ENCODE assay signal across 14 mouse cellular contexts in genomic region chr7:102479368-102480078, GRCm38 (mm10). TPM values are rescaled to one million over a fixed set of nuclear protein-coding genes. Genes with fewer than 3 reads are reported as not detected.
DNase-seq lines count a peak whose midpoint lies in the region; ATAC-seq and TF ChIP-seq lines count a peak whose summit lies in the region.
"Had no signal": no experiment of that assay in that cellular context is flagged by ENCODE, and none has a peak within 500 bp of the region (broad histone marks: within the 10 kb centered on the region; RNA-seq: fewer than 3 reads in every experiment).

No protein-coding gene starts in this region.

- H3K27me3 ChIP-seq in embryonic facial prominence, embryonic 14.5 days (replicated peaks; ENCODE audit: control insufficient read depth, insufficient read depth, low read length): no peaks in the 10 kb centered on the region
- H3K27me3 ChIP-seq in embryonic facial prominence, embryonic 10.5 days (replicated peaks; ENCODE audit: low read depth, poor library complexity, severe bottlenecking): no peaks in the 10 kb centered on the region
- no peaks in the 10 kb centered on the region for H3K27me3 ChIP-seq in liver, embryonic 12.5 days (replicated peaks)
- H3K27me3 ChIP-seq in midbrain, postnatal 0 days (ENCODE audit: insufficient read depth, low read length): no peaks in the 10 kb centered on the region
- H3K27me3 ChIP-seq: embryonic facial prominence, embryonic 13.5 days had no signal

- H3K4me2 ChIP-seq in embryonic facial prominence, embryonic 14.5 days (ENCODE audit: low read depth, low read length): no peak overlapping the region
- no peak overlapping the region for H3K4me2 ChIP-seq in liver, embryonic 12.5 days
- no peak overlapping the region for H3K4me2 ChIP-seq in midbrain, postnatal 0 days (ENCODE audit: low read depth, low read length, poor library complexity, severe bottlenecking)
- H3K4me2 ChIP-seq: embryonic facial prominence, embryonic 13.5 days had no signal

- no peak overlapping the region for H3K9ac ChIP-seq in embryonic facial prominence, embryonic 14.5 days (ENCODE audit: low read depth, low read length)
- H3K9ac ChIP-seq in liver, embryonic 12.5 days: no peak overlapping the region
- H3K9ac ChIP-seq in midbrain, postnatal 0 days (replicated peaks; ENCODE audit: low read length, poor library complexity, severe bottlenecking): no peak overlapping the region
- H3K9ac ChIP-seq: embryonic facial prominence, embryonic 13.5 days; liver, embryonic 14.5 days had no signal

- peak; percentile 25 for DNase-seq in embryonic facial prominence, embryonic 14.5 days (ENCODE audit: low spot score)
- no peak for DNase-seq in embryonic facial prominence, embryonic 10.5 days (ENCODE audit: low spot score)
- peak; percentile 51 to 63 for DNase-seq in adrenal gland, adult 18-20 months (ENCODE audit: low spot score in 2 of 2)
- peak; percentile 46 to 55 for DNase-seq in kidney, adult 8-10 months
- peak; percentile 74 for DNase-seq in lung, postnatal 14 days
- DNase-seq in midbrain, postnatal 0 days (ENCODE audit: low spot score): no peak

- no peak for TF ChIP-seq CTCF in midbrain, postnatal 0 days (IDR thresholded peaks at IDR 0.05)

- no peak overlapping the region for H3K27ac ChIP-seq in embryonic facial prominence, embryonic 14.5 days (replicated peaks; ENCODE audit: low read depth, low read length)
- no peak overlapping the region for H3K27ac ChIP-seq in embryonic facial prominence, embryonic 10.5 days (replicated peaks)
- H3K27ac ChIP-seq in liver, embryonic 12.5 days: no peak overlapping the region
- H3K27ac ChIP-seq in midbrain, postnatal 0 days (ENCODE audit: low read depth, low read length): no peak overlapping the region
- H3K27ac ChIP-seq: embryonic facial prominence, embryonic 13.5 days; liver, embryonic 14.5 days had no signal

- no peak for ATAC-seq in embryonic facial prominence, embryonic 14.5 days (ENCODE audit: low read depth)
- ATAC-seq in liver, embryonic 12.5 days: no peak
- no peak for ATAC-seq in CD4-positive, CD25-positive, alpha-beta regulatory T cell, adult 4 months
- ATAC-seq in midbrain, postnatal 0 days (ENCODE audit: low FRiP score): no peak

- no peaks in the 10 kb centered on the region for H3K9me3 ChIP-seq in embryonic facial prominence, embryonic 14.5 days (ENCODE audit: control insufficient read depth, low read length)
- no peaks in the 10 kb centered on the region for H3K9me3 ChIP-seq in embryonic facial prominence, embryonic 10.5 days
- no peaks in the 10 kb centered on the region for H3K9me3 ChIP-seq in liver, embryonic 12.5 days (replicated peaks)
- no peaks in the 10 kb centered on the region for H3K9me3 ChIP-seq in midbrain, postnatal 0 days (ENCODE audit: low read length)
- H3K9me3 ChIP-seq: embryonic facial prominence, embryonic 13.5 days had no signal

- 71% methylated on average over 5 of the region's 5 CpGs for WGBS in embryonic facial prominence, embryonic 14.5 days
- 84% methylated on average over 5 of the region's 5 CpGs for WGBS in embryonic facial prominence, embryonic 10.5 days
- 70% methylated on average over 5 of the region's 5 CpGs for WGBS in liver, embryonic 12.5 days (ENCODE audit: insufficient replicate concordance)
- 80% methylated on average over 5 of the region's 5 CpGs for WGBS in midbrain, postnatal 0 days

- no peaks in the 10 kb centered on the region for H3K4me1 ChIP-seq in embryonic facial prominence, embryonic 14.5 days (ENCODE audit: control insufficient read depth, insufficient read depth, low read length)
- no peaks in the 10 kb centered on the region for H3K4me1 ChIP-seq in embryonic facial prominence, embryonic 10.5 days
- H3K4me1 ChIP-seq in liver, embryonic 12.5 days: peaks cover 23% of the 10 kb centered on the region
- no peaks in the 10 kb centered on the region for H3K4me1 ChIP-seq in midbrain, postnatal 0 days (ENCODE audit: insufficient read depth, low read length)
- H3K4me1 ChIP-seq: embryonic facial prominence, embryonic 13.5 days had no signal

- no peaks in the 10 kb centered on the region for H3K36me3 ChIP-seq in embryonic facial prominence, embryonic 14.5 days (ENCODE audit: control insufficient read depth, insufficient read depth, low read length)
- 0 out of 2 replicates have a peak, but pooled peaks cover 2% of the 10 kb centered on the region for H3K36me3 ChIP-seq in embryonic facial prominence, embryonic 10.5 days (replicated peaks)
- H3K36me3 ChIP-seq in liver, embryonic 12.5 days: peaks cover 11% of the 10 kb centered on the region; the same call in 1 of the 2 replicates
- no peaks in the 10 kb centered on the region for H3K36me3 ChIP-seq in midbrain, postnatal 0 days (ENCODE audit: insufficient read depth, low read length)
- H3K36me3 ChIP-seq: embryonic facial prominence, embryonic 13.5 days had no signal

- no peak overlapping the region for H3K4me3 ChIP-seq in embryonic facial prominence, embryonic 14.5 days (ENCODE audit: low read depth, low read length)
- no peak overlapping the region for H3K4me3 ChIP-seq in embryonic facial prominence, embryonic 10.5 days
- H3K4me3 ChIP-seq in liver, embryonic 12.5 days: no peak overlapping the region
- H3K4me3 ChIP-seq in midbrain, postnatal 0 days (ENCODE audit: low read depth, low read length): no peak overlapping the region
- H3K4me3 ChIP-seq: embryonic facial prominence, embryonic 13.5 days; myocyte had no signal

RNA-seq across cellular contexts. Expression of gene Olfr543, which starts 2.0 kb away (rescaled TPM):
- 0.31 and 0.97 TPM in 2 replicates for polyA plus RNA-seq in embryonic facial prominence, embryonic 14.5 days (2014; fragmentation: Nextera tagmentation; extraction: Ambion mirVana)
- 0.55 and 0.58 TPM in 2 replicates for polyA plus RNA-seq in embryonic facial prominence, embryonic 10.5 days (2016; fragmentation: Nextera tagmentation; extraction: Ambion mirVana)
- not detected for total RNA-seq in adrenal gland, adult 18-20 months (2021)
- polyA plus RNA-seq in liver, embryonic 12.5 days (2016; fragmentation: Nextera tagmentation; extraction: Ambion mirVana): 0.33 and 0.41 TPM in 2 replicates
- polyA plus RNA-seq in CD4-positive, CD25-positive, alpha-beta regulatory T cell, adult 4 months (2017; shearing (Covaris generic)): under 1 TPM in 1 of 2 experiments, not detected in 1; 0.58 TPM
- not detected in 2 replicates for total RNA-seq in midbrain, postnatal 0 days (2014; rRNA removed)
- polyA plus RNA-seq in midbrain, postnatal 0 days (2015; fragmentation: Nextera tagmentation; extraction: Ambion mirVana): 0.29 and 0.38 TPM in 2 replicates
- total RNA-seq: adrenal gland, postnatal 4 days had no signal
- polyA plus RNA-seq: myocyte; spleen, adult 2 months had no signal

RNA-seq across cellular contexts. Expression of gene Olfr544, which starts 8.6 kb away (rescaled TPM):
- 0.10 and 0.14 TPM in 2 replicates for polyA plus RNA-seq in embryonic facial prominence, embryonic 14.5 days (2014; fragmentation: Nextera tagmentation; extraction: Ambion mirVana)
- 0.10 and 0.13 TPM in 2 replicates for polyA plus RNA-seq in embryonic facial prominence, embryonic 10.5 days (2016; fragmentation: Nextera tagmentation; extraction: Ambion mirVana)
- not detected for total RNA-seq in adrenal gland, adult 18-20 months (2021)
- 0.04 and 0.19 TPM in 2 replicates for polyA plus RNA-seq in liver, embryonic 12.5 days (2016; fragmentation: Nextera tagmentation; extraction: Ambion mirVana)
- polyA plus RNA-seq in CD4-positive, CD25-positive, alpha-beta regulatory T cell, adult 4 months (2017; shearing (Covaris generic)): not detected
- not detected in 2 replicates for total RNA-seq in midbrain, postnatal 0 days (2014; rRNA removed)
- polyA plus RNA-seq in midbrain, postnatal 0 days (2015; fragmentation: Nextera tagmentation; extraction: Ambion mirVana): 0.12 TPM in 1 of 2 replicates, not detected in the other
- total RNA-seq: adrenal gland, postnatal 4 days had no signal
- polyA plus RNA-seq: myocyte; spleen, adult 2 months had no signal

RNA-seq across cellular contexts. Expression of gene Olfr545, which starts 19.9 kb away (rescaled TPM):
- polyA plus RNA-seq in embryonic facial prominence, embryonic 14.5 days (2014; fragmentation: Nextera tagmentation; extraction: Ambion mirVana): not detected in 2 replicates
- polyA plus RNA-seq in embryonic facial prominence, embryonic 10.5 days (2016; fragmentation: Nextera tagmentation; extraction: Ambion mirVana): 0.05 and 0.24 TPM in 2 replicates
- total RNA-seq in adrenal gland, adult 18-20 months (2021): not detected
- polyA plus RNA-seq in liver, embryonic 12.5 days (2016; fragmentation: Nextera tagmentation; extraction: Ambion mirVana): not detected in 2 replicates
- polyA plus RNA-seq in CD4-positive, CD25-positive, alpha-beta regulatory T cell, adult 4 months (2017; shearing (Covaris generic)): not detected
- not detected in 2 replicates for total RNA-seq in midbrain, postnatal 0 days (2014; rRNA removed)
- polyA plus RNA-seq in midbrain, postnatal 0 days (2015; fragmentation: Nextera tagmentation; extraction: Ambion mirVana): 0.07 and 0.17 TPM in 2 replicates
- total RNA-seq: adrenal gland, postnatal 4 days had no signal
- polyA plus RNA-seq: embryonic facial prominence, embryonic 13.5 days; liver, embryonic 14.5 days; myocyte; spleen, adult 2 months had no signal

RNA-seq across cellular contexts. Expression of gene Rrm1, which starts 38.0 kb away (rescaled TPM):
- polyA plus RNA-seq in embryonic facial prominence, embryonic 14.5 days (2014; fragmentation: Nextera tagmentation; extraction: Ambion mirVana): 98.1 and 123 TPM in 2 replicates
- 267 and 280 TPM in 2 replicates for polyA plus RNA-seq in embryonic facial prominence, embryonic 10.5 days (2016; fragmentation: Nextera tagmentation; extraction: Ambion mirVana)
- total RNA-seq in adrenal gland, adult 18-20 months (2021): 10 to 100 TPM; 13.9 to 15.4 TPM
- 254 and 266 TPM in 2 replicates for polyA plus RNA-seq in liver, embryonic 12.5 days (2016; fragmentation: Nextera tagmentation; extraction: Ambion mirVana)
- 10 to 100 TPM; 48.5 to 59.7 TPM for polyA plus RNA-seq in CD4-positive, CD25-positive, alpha-beta regulatory T cell, adult 4 months (2017; shearing (Covaris generic))
- total RNA-seq in midbrain, postnatal 0 days (2014; rRNA removed): 31.2 and 35.6 TPM in 2 replicates
- polyA plus RNA-seq in midbrain, postnatal 0 days (2015; fragmentation: Nextera tagmentation; extraction: Ambion mirVana): 25.0 and 26.1 TPM in 2 replicates

RNA-seq across cellular contexts. Expression of gene Olfr547, which starts 55.0 kb away (rescaled TPM):
- polyA plus RNA-seq in embryonic facial prominence, embryonic 14.5 days (2014; fragmentation: Nextera tagmentation; extraction: Ambion mirVana): not detected in 2 replicates
- polyA plus RNA-seq in embryonic facial prominence, embryonic 10.5 days (2016; fragmentation: Nextera tagmentation; extraction: Ambion mirVana): not detected in 2 replicates
- not detected for total RNA-seq in adrenal gland, adult 18-20 months (2021)
- polyA plus RNA-seq in liver, embryonic 12.5 days (2016; fragmentation: Nextera tagmentation; extraction: Ambion mirVana): not detected in 2 replicates
- polyA plus RNA-seq in CD4-positive, CD25-positive, alpha-beta regulatory T cell, adult 4 months (2017; shearing (Covaris generic)): not detected
- total RNA-seq in midbrain, postnatal 0 days (2014; rRNA removed): not detected in 2 replicates
- polyA plus RNA-seq in midbrain, postnatal 0 days (2015; fragmentation: Nextera tagmentation; extraction: Ambion mirVana): not detected in 2 replicates
- total RNA-seq: adrenal gland, postnatal 4 days had no signal
- polyA plus RNA-seq: embryonic facial prominence, embryonic 13.5 days; intestine, embryonic 14.5 days; liver, embryonic 14.5 days; myocyte; spleen, adult 2 months had no signal

Comparison
In these comparisons a context has a peak if more than half of its experiments do, and no peak if none do; other contexts are left out.
1. DNase-seq: peak in embryonic facial prominence, embryonic 14.5 days (single experiment), adrenal gland, adult 18-20 months (2 of 2), kidney, adult 8-10 months (2 of 2) and lung, postnatal 14 days (single experiment); none in embryonic facial prominence, embryonic 10.5 days (single experiment) and midbrain, postnatal 0 days (single experiment).